Mouse (Mus musculus) forebrain, embryonic 13.5 days (tissue): ENCODE data around the gene Gm5431. TPM values are rescaled to one million over a fixed set of nuclear protein-coding genes. Genes with fewer than 3 reads are reported as not detected.
A peak's percentile ranks its signal among the peaks of the same experiment; 100 is the strongest.
"Not testable (repeated sequence)": the region's sequence is repeated elsewhere in the genome, so short reads cannot be mapped to it uniquely, and the experiment has no call there.

ENCODE experiments used
- ATAC-seq: fragments of 200-750 bp; cut with Nextera tagmentation; 2 replicates; pipeline ENCODE4 v1.8.0; 2017
- H3K27ac ChIP-seq: fragments of 300-500 bp; sonication (generic); 2 replicates; pipeline ENCODE4 v1.5.1; 2015; ENCODE audit warnings: inconsistent platforms, mild to moderate bottlenecking, moderate library complexity
- H3K27me3 ChIP-seq: fragments of 300-500 bp; sonication (generic); 2 replicates; pipeline ENCODE4 v1.6.1; 2015; ENCODE audit warnings: mild to moderate bottlenecking, inconsistent platforms
- H3K36me3 ChIP-seq: fragments of 300-500 bp; sonication (generic); 2 replicates; pipeline ENCODE4 v1.6.1; 2015; ENCODE audit warnings: mild to moderate bottlenecking, inconsistent platforms; ENCODE audit not compliant: poor library complexity, severe bottlenecking
- H3K4me1 ChIP-seq: fragments of 300-500 bp; sonication (generic); 2 replicates; pipeline ENCODE4 v1.6.1; 2015; ENCODE audit warnings: inconsistent platforms
- H3K4me2 ChIP-seq: fragments of 300-500 bp; sonication (generic); 2 replicates; pipeline ENCODE4 v1.6.1; 2015; ENCODE audit warnings: inconsistent platforms, mild to moderate bottlenecking, moderate library complexity
- H3K4me3 ChIP-seq: fragments of 300-500 bp; sonication (generic); 2 replicates; pipeline ENCODE4 v1.5.1; 2015; ENCODE audit warnings: mild to moderate bottlenecking, inconsistent platforms
- H3K9ac ChIP-seq: fragments of 300-500 bp; sonication (generic); 2 replicates; pipeline ENCODE4 v1.6.1; 2015; ENCODE audit warnings: mild to moderate bottlenecking, inconsistent platforms
- H3K9me3 ChIP-seq: fragments of 300-500 bp; sonication (generic); replicated peaks from 2 replicates; pipeline ENCODE4 v1.6.1; 2016; ENCODE audit warnings: inconsistent platforms
- WGBS: fragments of 180-500 bp; shearing (Covaris S2); methylation state at CpG from one replicate; pipeline ENCODE4 v1.1.7; 2015; 5-methylcytosine and 5-hydroxymethylcytosine counted together
- polyA plus RNA-seq: library from polyadenylated mRNA; unstranded; fragments of >200 nt; fragmentation: Nextera tagmentation; extraction: Ambion mirVana; gene quantifications from 2 replicates; pipeline ENCODE4 v1.2.1, GENCODE M21; 2015

Gene Gm5431
- polyA plus RNA-seq, 1 experiment from 2014 or later: 0.08 TPM

- not testable (repeated sequence) for ATAC-seq, H3K4me3 ChIP-seq, H3K27ac ChIP-seq, H3K36me3 ChIP-seq, H3K9ac ChIP-seq, H3K4me2 ChIP-seq, H3K4me1 ChIP-seq, H3K27me3 ChIP-seq, H3K9me3 ChIP-seq
- 84% methylated on average over 6 of the region's 6 CpGs for WGBS
Observed at GRCm38 (mm10) chr11:48900654-48901566, 1.1 kb downstream of the Gm5431 start.

GRCm38 (mm10) chr11:48898812-48899431, 3.1 kb downstream of the Gm5431 start:
- no peak overlapping the region for H3K4me3 ChIP-seq
- H3K9me3 ChIP-seq: no peaks in the 10 kb centered on the region
- no peak overlapping the region for H3K27ac ChIP-seq
- 75% methylated on average over 2 of the region's 2 CpGs for WGBS
- H3K4me2 ChIP-seq: no peak overlapping the region
- no peaks in the 10 kb centered on the region for H3K27me3 ChIP-seq
- no peak for ATAC-seq
- H3K9ac ChIP-seq: no peak overlapping the region
- no peaks in the 10 kb centered on the region for H3K4me1 ChIP-seq
- no peaks in the 10 kb centered on the region for H3K36me3 ChIP-seq

- 97% methylated on average over 1 of the region's 1 CpGs for WGBS
- no peak overlapping the region for H3K27ac ChIP-seq
- H3K9me3 ChIP-seq: no peaks in the 10 kb centered on the region
- H3K36me3 ChIP-seq: no peaks in the 10 kb centered on the region
- peaks cover 11% of the 10 kb centered on the region for H3K27me3 ChIP-seq
- ATAC-seq: no peak
- H3K4me3 ChIP-seq: no peak overlapping the region
- no peak overlapping the region for H3K9ac ChIP-seq
- H3K4me1 ChIP-seq: peaks cover 7% of the 10 kb centered on the region; the same call in 1 of the 2 replicates
- no peak overlapping the region for H3K4me2 ChIP-seq
Observed at GRCm38 (mm10) chr11:48876680-48877079, 25.3 kb downstream of the Gm5431 start.

GRCm38 (mm10) chr11:48875343-48875837, 26.6 kb downstream of the Gm5431 start:
- not testable (repeated sequence) for H3K4me3 ChIP-seq, H3K27ac ChIP-seq, ATAC-seq, H3K4me2 ChIP-seq, H3K9ac ChIP-seq, H3K9me3 ChIP-seq, H3K36me3 ChIP-seq
- peaks cover 12% of the 10 kb centered on the region for H3K4me1 ChIP-seq
- peaks cover 11% of the 10 kb centered on the region for H3K27me3 ChIP-seq
- 71% methylated on average over 1 of the region's 1 CpGs for WGBS

- H3K27ac ChIP-seq: no peak overlapping the region
- ATAC-seq: peak; percentile 72
- H3K9ac ChIP-seq: no peak overlapping the region
- no peaks in the 10 kb centered on the region for H3K36me3 ChIP-seq
- 3% methylated on average over 4 of the region's 4 CpGs for WGBS
- no peaks in the 10 kb centered on the region for H3K9me3 ChIP-seq
- no peak overlapping the region for H3K4me2 ChIP-seq
- H3K4me3 ChIP-seq: no peak overlapping the region
- H3K27me3 ChIP-seq: peaks cover 11% of the 10 kb centered on the region
- H3K4me1 ChIP-seq: peaks cover 12% of the 10 kb centered on the region
Observed at GRCm38 (mm10) chr11:48874465-48874864, 27.5 kb downstream of the Gm5431 start.

- H3K4me3 ChIP-seq: no peak overlapping the region
- no peaks in the 10 kb centered on the region for H3K36me3 ChIP-seq
- peaks cover 12% of the 10 kb centered on the region for H3K4me1 ChIP-seq
- no peak for ATAC-seq
- no peaks in the 10 kb centered on the region for H3K9me3 ChIP-seq
- H3K4me2 ChIP-seq: no peak overlapping the region
- peaks cover 11% of the 10 kb centered on the region for H3K27me3 ChIP-seq
- H3K9ac ChIP-seq: no peak overlapping the region
- 76% methylated on average over 10 of the region's 10 CpGs for WGBS
- H3K27ac ChIP-seq: no peak overlapping the region
Observed at GRCm38 (mm10) chr11:48873591-48874290, 28.3 kb downstream of the Gm5431 start.

GRCm38 (mm10) chr11:48872695-48873300, 29.2 kb downstream of the Gm5431 start:
- H3K4me1 ChIP-seq: peaks cover 12% of the 10 kb centered on the region
- H3K4me3 ChIP-seq: no peak overlapping the region
- peaks cover 11% of the 10 kb centered on the region for H3K27me3 ChIP-seq
- no peak for ATAC-seq
- H3K4me2 ChIP-seq: no peak overlapping the region
- WGBS: 85% methylated on average over 7 of the region's 7 CpGs
- H3K9ac ChIP-seq: no peak overlapping the region
- H3K36me3 ChIP-seq: no peaks in the 10 kb centered on the region
- H3K27ac ChIP-seq: no peak overlapping the region
- H3K9me3 ChIP-seq: no peaks in the 10 kb centered on the region

- 9% methylated on average over 17 of the region's 17 CpGs for WGBS
- peak; percentile 34; the same call in 1 of the 2 replicates for ATAC-seq
- Histone ChIP-seq H3K36me3 (no peaks in the 10 kb centered on the region), H3K4me1 (peaks cover 12% of the 10 kb centered on the region), H3K27me3 (peaks cover 11% of the 10 kb centered on the region), H3K9ac (peak overlapping the region; percentile 52), H3K27ac (no peak overlapping the region), H3K4me3 (peak overlapping the region; percentile 41), H3K4me2 (peak overlapping the region; percentile 66), H3K9me3 (no peaks in the 10 kb centered on the region)
Observed at GRCm38 (mm10) chr11:48871817-48872541, 30.0 kb downstream of the Gm5431 start.

- H3K4me3 ChIP-seq: peak within 1 kb of the TSS; percentile 41
- peak; percentile 43; the same call in 1 of the 2 replicates for ATAC-seq
- H3K9ac ChIP-seq: peak within 1 kb of the TSS; percentile 52
- peaks cover 12% of the 10 kb centered on the region for H3K4me1 ChIP-seq
- WGBS: 2% methylated on average over 19 of the region's 19 CpGs
- no peaks in the 10 kb centered on the region for H3K9me3 ChIP-seq
- no peaks in the 10 kb centered on the region for H3K36me3 ChIP-seq
- H3K27ac ChIP-seq: no peak within 1 kb of the TSS
- peak within 1 kb of the TSS; percentile 66 for H3K4me2 ChIP-seq
- peaks cover 11% of the 10 kb centered on the region for H3K27me3 ChIP-seq
Observed at GRCm38 (mm10) chr11:48871201-48871772, 30.7 kb downstream of the Gm5431 start, which contains the start of gene Irgm1. TSS of gene Irgm1 (minus strand) at chr11:48871683.

GRCm38 (mm10) chr11:48870781-48871180, 31.2 kb downstream of the Gm5431 start:
- Histone ChIP-seq H3K27me3 (peaks cover 11% of the 10 kb centered on the region), H3K36me3 (no peaks in the 10 kb centered on the region), H3K4me2 (peak overlapping the region; percentile 66), H3K9me3 (no peaks in the 10 kb centered on the region), H3K4me3 (peak overlapping the region; percentile 41), H3K27ac (no peak overlapping the region), H3K4me1 (peaks cover 12% of the 10 kb centered on the region), H3K9ac (peak overlapping the region; percentile 52)
- WGBS: 38% methylated on average over 7 of the region's 7 CpGs
- no peak; the same call in 1 of the 2 replicates for ATAC-seq
